Mouse (Mus musculus) thymus, adult 2 months (tissue): ENCODE data around the gene Nemf. TPM values are rescaled to one million over a fixed set of nuclear protein-coding genes. Genes with fewer than 3 reads are reported as not detected.

Source experiments
- DNase-seq: peaks from one replicate; pipeline ENCODE4 v3.0.0; 2021
- H3K27ac ChIP-seq: fragments of 200-500 bp; 2 replicates; pipeline ENCODE4 v1.5.1; 2012; ENCODE audit warnings: low read length, control low read depth; ENCODE audit not compliant: control insufficient read depth, insufficient read depth
- H3K27me3 ChIP-seq: fragments of 200-500 bp; 2 replicates; pipeline ENCODE4 v1.6.1; 2012; ENCODE audit warnings: mild to moderate bottlenecking, low read length, moderate library complexity, mixed read lengths; ENCODE audit not compliant: control insufficient read depth, insufficient read depth
- H3K36me3 ChIP-seq: fragments of 200-500 bp; 2 replicates; pipeline ENCODE4 v1.6.1; 2012; ENCODE audit warnings: mild to moderate bottlenecking, low read length, moderate library complexity; ENCODE audit not compliant: control insufficient read depth, insufficient read depth
- H3K4me1 ChIP-seq: fragments of 200-500 bp; replicated peaks from 2 replicates; pipeline ENCODE4 v1.6.1; 2012; ENCODE audit warnings: low read length; ENCODE audit not compliant: control insufficient read depth, insufficient read depth
- H3K4me3 ChIP-seq: fragments of 200-500 bp; 2 replicates; pipeline ENCODE4 v1.5.1; 2012; ENCODE audit warnings: mild to moderate bottlenecking, low read length, control low read depth, moderate library complexity; ENCODE audit not compliant: control insufficient read depth, insufficient read depth
- CTCF ChIP-seq: fragments of 200-500 bp; IDR thresholded peaks from 2 replicates; pipeline ENCODE4 v1.5.1; 2012; ENCODE audit warnings: mild to moderate bottlenecking, control low read depth, low read length, moderate library complexity, borderline replicate concordance; ENCODE audit not compliant: control insufficient read depth, poor library complexity, insufficient read depth; ENCODE audit errors: extremely low read depth
- POLR2A ChIP-seq: fragments of 200-500 bp; IDR thresholded peaks from 2 replicates; pipeline ENCODE4 v1.6.1; 2012; ENCODE audit warnings: mild to moderate bottlenecking, low read length, control low read depth, moderate library complexity; ENCODE audit not compliant: control insufficient read depth, poor library complexity, insufficient read depth; ENCODE audit errors: extremely low read depth
- WGBS: fragments of 180-500 bp; shearing (Covaris S2); methylation state at CpG from one replicate; pipeline ENCODE4 v1.1.7; 2018; 5-methylcytosine and 5-hydroxymethylcytosine counted together
- polyA plus RNA-seq: library from polyadenylated mRNA; depleted of rRNA; stranded (reverse); fragments of >200 nt; gene quantifications from 2 replicates; pipeline ENCODE4 v1.2.3, GENCODE M21; 2012

Gene Nemf
- polyA plus RNA-seq, 1 experiment = 8.5 TPM

- Histone ChIP-seq H3K27ac (no peak overlapping the region), H3K4me1 (peaks cover 7% of the 10 kb centered on the region), H3K36me3 (no peaks in the 10 kb centered on the region), H3K4me3 (no peak overlapping the region), H3K27me3 (no peaks in the 10 kb centered on the region)
- no peak for DNase-seq
- WGBS = 41% methylated on average over 2 of the region's 2 CpGs
- TF ChIP-seq POLR2A (no peak), CTCF (no peak)
Measured at GRCm38 (mm10) chr12:69294936-69295335, 62.0 kb downstream of the Nemf start.

DNA sequence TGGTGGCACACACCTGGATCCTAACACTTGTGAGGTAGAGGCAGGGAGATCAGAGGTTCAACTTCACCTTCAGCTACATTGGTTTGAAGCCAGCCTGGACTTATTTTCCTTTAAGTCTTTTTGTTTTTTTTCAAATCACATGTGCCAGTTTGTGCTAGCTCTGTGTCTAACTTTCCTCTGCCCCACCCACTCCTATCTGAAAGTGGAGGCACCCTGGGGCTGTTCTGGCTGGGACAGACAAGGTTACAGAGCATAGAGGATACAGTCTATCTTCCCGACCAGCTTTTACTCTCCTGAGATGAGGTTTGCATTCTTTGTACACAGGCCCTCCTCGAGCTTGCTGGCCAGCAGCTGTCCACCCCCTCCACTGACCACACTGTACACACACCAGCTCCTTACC lies 63.1 kb downstream of the Nemf start:
- H3K36me3 ChIP-seq = no peaks in the 10 kb centered on the region
- WGBS = 83% methylated on average over 2 of the region's 2 CpGs
- H3K4me1 ChIP-seq = peaks cover 7% of the 10 kb centered on the region
- no peaks in the 10 kb centered on the region for H3K27me3 ChIP-seq
- DNase-seq = no peak
- no peak overlapping the region for H3K27ac ChIP-seq
- TF ChIP-seq CTCF (no peak), POLR2A (no peak)
- no peak overlapping the region for H3K4me3 ChIP-seq

DNA sequence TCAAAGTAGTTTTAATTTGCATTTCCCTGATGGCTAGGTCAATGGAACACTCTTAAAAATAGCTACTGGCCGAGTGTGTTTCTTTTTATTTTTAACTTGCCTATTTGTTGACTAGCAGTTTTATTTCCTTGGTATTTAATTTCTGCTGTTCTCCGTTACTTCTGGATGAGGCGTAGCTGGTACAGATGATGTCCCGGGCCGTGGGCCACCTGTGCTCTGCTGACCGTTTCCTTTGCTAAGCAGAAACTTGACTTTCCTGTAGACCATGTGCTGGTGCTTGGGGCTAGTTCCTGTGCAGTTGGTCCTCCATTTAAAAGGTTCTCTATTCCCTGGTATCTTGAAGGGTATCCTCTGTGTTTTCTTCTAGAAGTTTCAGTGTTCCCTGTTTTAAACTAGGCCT lies 64.6 kb downstream of the Nemf start:
- Histone ChIP-seq H3K27me3 (no peaks in the 10 kb centered on the region), H3K36me3 (no peaks in the 10 kb centered on the region), H3K4me1 (peaks cover 7% of the 10 kb centered on the region), H3K4me3 (no peak overlapping the region), H3K27ac (no peak overlapping the region)
- no peak for DNase-seq
- 94% methylated on average over 6 of the region's 6 CpGs for WGBS
- TF ChIP-seq POLR2A (no peak), CTCF (no peak)

DNA sequence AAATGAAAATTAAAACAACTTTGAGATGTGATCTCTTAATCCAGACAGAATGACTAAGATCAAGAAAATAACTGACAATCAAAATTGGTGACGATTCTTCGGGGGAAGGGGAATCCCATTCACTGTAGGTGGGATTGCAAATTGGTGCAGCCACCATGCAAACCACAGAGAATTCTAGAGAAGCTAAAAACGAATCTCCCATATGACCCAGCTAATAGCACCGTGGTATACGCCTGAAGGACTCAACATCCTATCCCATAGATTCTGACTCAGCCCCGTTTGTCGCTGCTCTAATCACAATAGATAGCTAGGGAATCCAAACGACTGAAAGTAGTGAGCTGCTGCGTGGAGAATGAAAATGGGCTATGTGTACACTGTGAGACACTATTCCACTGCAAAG lies 68.3 kb downstream of the Nemf start:
- H3K27ac ChIP-seq = no peak overlapping the region
- no peak for TF ChIP-seq POLR2A
- TF ChIP-seq CTCF = no peak
- no peaks in the 10 kb centered on the region for H3K36me3 ChIP-seq
- H3K27me3 ChIP-seq = no peaks in the 10 kb centered on the region
- 88% methylated on average over 9 of the region's 9 CpGs for WGBS
- DNase-seq = no peak
- no peaks in the 10 kb centered on the region for H3K4me1 ChIP-seq
- no peak overlapping the region for H3K4me3 ChIP-seq

GRCm38 (mm10) chr12:69287535-69287934 lies 69.4 kb downstream of the Nemf start:
- no peaks in the 10 kb centered on the region for H3K27me3 ChIP-seq
- no peak for TF ChIP-seq CTCF
- TF ChIP-seq POLR2A = no peak
- no peaks in the 10 kb centered on the region for H3K36me3 ChIP-seq
- H3K27ac ChIP-seq = no peak overlapping the region
- whole genome bisulfite sequencing = 85% methylated on average over 8 of the region's 8 CpGs
- H3K4me1 ChIP-seq = no peaks in the 10 kb centered on the region
- no peak overlapping the region for H3K4me3 ChIP-seq
- no peak for DNase-seq

GRCm38 (mm10) chr12:69283146-69283545 lies 73.8 kb downstream of the Nemf start:
- Histone ChIP-seq H3K4me3 (no peak overlapping the region), H3K27ac (no peak overlapping the region), H3K27me3 (no peaks in the 10 kb centered on the region), H3K4me1 (no peaks in the 10 kb centered on the region), H3K36me3 (no peaks in the 10 kb centered on the region)
- 96% methylated on average over 7 of the region's 7 CpGs for WGBS
- TF ChIP-seq POLR2A = no peak
- no peak for TF ChIP-seq CTCF
- no peak for DNase-seq

GRCm38 (mm10) chr12:69280915-69281314 lies 76.0 kb downstream of the Nemf start:
- H3K4me1 ChIP-seq = no peaks in the 10 kb centered on the region
- H3K27ac ChIP-seq = no peak overlapping the region
- no peak overlapping the region for H3K4me3 ChIP-seq
- H3K36me3 ChIP-seq = no peaks in the 10 kb centered on the region
- DNase-seq = no peak
- TF ChIP-seq CTCF (no peak), POLR2A (no peak)
- WGBS = 98% methylated on average over 3 of the region's 3 CpGs
- no peaks in the 10 kb centered on the region for H3K27me3 ChIP-seq
